Mouse (Mus musculus): ENCODE results near the gene Olfr1393. TPM values are rescaled to one million over a fixed set of nuclear protein-coding genes. Genes with fewer than 3 reads are reported as not detected.

Gene Olfr1393
- 0.19 and 1.4 TPM in 2 replicates for total RNA-seq (2014; rRNA removed)
- polyA plus RNA-seq (2015; fragmentation: Nextera tagmentation; extraction: Ambion mirVana): 0.21 TPM in 1 of 2 replicates, not detected in the other

- WGBS: 87% methylated on average over 3 of the region's 3 CpGs
- ATAC-seq (ENCODE audit: low FRiP score): no peak
Measured at GRCm38 (mm10) chr11:49278222-49278621, at the start of gene Olfr1393. Olfr1393 (plus strand) TSS chr11:49278304.

GRCm38 (mm10) chr11:49232781-49233180 is 45.3 kb upstream of the Olfr1393 start:
- Histone ChIP-seq H3K9ac (replicated peaks; ENCODE audit: low read length, poor library complexity, severe bottlenecking) (no peak overlapping the region), H3K4me3 (ENCODE audit: low read depth, low read length) (no peak overlapping the region), H3K4me1 (ENCODE audit: insufficient read depth, low read length) (no peaks in the 10 kb centered on the region), H3K27me3 (ENCODE audit: insufficient read depth, low read length) (no peaks in the 10 kb centered on the region), H3K27ac (ENCODE audit: low read depth, low read length) (no peak overlapping the region), H3K4me2 (ENCODE audit: low read depth, low read length, poor library complexity, severe bottlenecking) (no peak overlapping the region), H3K9me3 (ENCODE audit: low read length) (no peaks in the 10 kb centered on the region), H3K36me3 (ENCODE audit: insufficient read depth, low read length) (no peaks in the 10 kb centered on the region)
- WGBS: 75% methylated on average over 3 of the region's 3 CpGs
- DNase-seq (ENCODE audit: low spot score) (no peak), ATAC-seq (ENCODE audit: low FRiP score) (no peak)
- TF ChIP-seq CTCF (IDR thresholded peaks at IDR 0.05): no peak

More at GRCm38 (mm10) chr11:49278222-49278621, at the start of gene Olfr1393:
- Histone ChIP-seq H3K27me3 (ENCODE audit: insufficient read depth, low read length) (no peaks in the 10 kb centered on the region), H3K4me3 (ENCODE audit: low read depth, low read length) (no peak within 1 kb of the TSS), H3K4me2 (ENCODE audit: low read depth, low read length, poor library complexity, severe bottlenecking) (no peak within 1 kb of the TSS), H3K9me3 (ENCODE audit: low read length) (no peaks in the 10 kb centered on the region), H3K9ac (replicated peaks; ENCODE audit: low read length, poor library complexity, severe bottlenecking) (no peak within 1 kb of the TSS), H3K27ac (ENCODE audit: low read depth, low read length) (no peak within 1 kb of the TSS), H3K4me1 (ENCODE audit: insufficient read depth, low read length) (no peaks in the 10 kb centered on the region), H3K36me3 (ENCODE audit: insufficient read depth, low read length) (no peaks in the 10 kb centered on the region)
- TF ChIP-seq CTCF (IDR thresholded peaks at IDR 0.05): no peak
- DNase-seq (ENCODE audit: low spot score): no peak

- Histone ChIP-seq H3K9me3 (ENCODE audit: low read length) (no peaks in the 10 kb centered on the region), H3K4me1 (ENCODE audit: insufficient read depth, low read length) (no peaks in the 10 kb centered on the region), H3K27ac (ENCODE audit: low read depth, low read length) (no peak overlapping the region), H3K4me2 (ENCODE audit: low read depth, low read length, poor library complexity, severe bottlenecking) (no peak overlapping the region), H3K27me3 (ENCODE audit: insufficient read depth, low read length) (no peaks in the 10 kb centered on the region), H3K4me3 (ENCODE audit: low read depth, low read length) (no peak overlapping the region), H3K9ac (replicated peaks; ENCODE audit: low read length, poor library complexity, severe bottlenecking) (no peak overlapping the region), H3K36me3 (ENCODE audit: insufficient read depth, low read length) (no peaks in the 10 kb centered on the region)
- no peak for DNase-seq (ENCODE audit: low spot score)
- ATAC-seq (ENCODE audit: low FRiP score): no peak
- WGBS: 71% methylated on average over 3 of the region's 3 CpGs
- no peak for TF ChIP-seq CTCF (IDR thresholded peaks at IDR 0.05)
Measured at GRCm38 (mm10) chr11:49235459-49236207, 42.5 kb upstream of the Olfr1393 start.

DNA sequence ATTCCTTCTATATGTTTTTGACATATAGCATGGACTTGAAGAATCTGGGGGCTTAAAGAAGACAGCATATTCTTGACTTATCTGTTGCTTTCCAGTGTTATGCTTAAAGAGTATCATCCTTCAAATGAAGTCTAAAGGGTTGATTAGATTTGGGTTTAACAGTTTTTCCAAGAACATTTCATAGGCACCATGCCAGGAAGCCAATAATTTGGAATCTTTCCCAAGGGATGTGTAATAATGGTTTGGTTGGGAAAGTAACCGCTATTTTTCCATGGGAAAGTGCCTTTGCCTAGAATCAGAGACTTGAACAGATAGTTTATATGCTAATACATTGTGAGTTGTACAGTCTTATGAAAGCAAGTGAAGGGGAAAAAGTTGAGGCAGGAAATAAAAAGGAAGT is 41.2 kb upstream of the Olfr1393 start:
- H3K4me1 ChIP-seq (ENCODE audit: insufficient read depth, low read length): no peaks in the 10 kb centered on the region
- ATAC-seq (ENCODE audit: low FRiP score) (no peak), DNase-seq (ENCODE audit: low spot score) (no peak)
- no peaks in the 10 kb centered on the region for H3K36me3 ChIP-seq (ENCODE audit: insufficient read depth, low read length)
- no peak overlapping the region for H3K9ac ChIP-seq (replicated peaks; ENCODE audit: low read length, poor library complexity, severe bottlenecking)
- no peak overlapping the region for H3K4me2 ChIP-seq (ENCODE audit: low read depth, low read length, poor library complexity, severe bottlenecking)
- H3K27ac ChIP-seq (ENCODE audit: low read depth, low read length): no peak overlapping the region
- H3K9me3 ChIP-seq (ENCODE audit: low read length): no peaks in the 10 kb centered on the region
- 85% methylated on average over 1 of the region's 1 CpGs for WGBS
- H3K27me3 ChIP-seq (ENCODE audit: insufficient read depth, low read length): no peaks in the 10 kb centered on the region
- H3K4me3 ChIP-seq (ENCODE audit: low read depth, low read length): no peak overlapping the region
- no peak for TF ChIP-seq CTCF (IDR thresholded peaks at IDR 0.05)

DNA sequence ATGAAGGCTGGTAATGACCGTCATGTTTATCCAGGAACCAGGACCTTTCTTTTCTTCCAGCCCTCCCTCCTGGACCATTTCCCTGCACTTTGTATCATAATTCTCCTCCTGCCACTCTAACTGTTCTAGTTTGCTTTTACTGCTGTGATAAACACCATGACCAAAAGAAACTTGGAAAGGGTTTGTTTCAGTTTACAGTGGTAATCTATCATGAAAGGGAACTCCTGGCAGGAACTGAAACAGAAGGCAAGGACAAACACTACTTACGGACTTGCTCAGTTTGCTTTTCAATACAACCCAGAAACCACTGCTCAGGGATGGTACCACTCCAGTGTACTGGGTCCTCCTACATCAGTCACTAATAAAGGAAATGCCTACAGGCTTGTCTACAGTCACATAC is 40.6 kb upstream of the Olfr1393 start:
- DNase-seq (ENCODE audit: low spot score) (no peak), ATAC-seq (ENCODE audit: low FRiP score) (no peak)
- no peak overlapping the region for H3K27ac ChIP-seq (ENCODE audit: low read depth, low read length)
- no peaks in the 10 kb centered on the region for H3K36me3 ChIP-seq (ENCODE audit: insufficient read depth, low read length)
- 73% methylated on average over 2 of the region's 2 CpGs for WGBS
- no peak overlapping the region for H3K9ac ChIP-seq (replicated peaks; ENCODE audit: low read length, poor library complexity, severe bottlenecking)
- no peaks in the 10 kb centered on the region for H3K4me1 ChIP-seq (ENCODE audit: insufficient read depth, low read length)
- H3K9me3 ChIP-seq (ENCODE audit: low read length): no peaks in the 10 kb centered on the region
- H3K27me3 ChIP-seq (ENCODE audit: insufficient read depth, low read length): no peaks in the 10 kb centered on the region
- H3K4me3 ChIP-seq (ENCODE audit: low read depth, low read length): no peak overlapping the region
- no peak overlapping the region for H3K4me2 ChIP-seq (ENCODE audit: low read depth, low read length, poor library complexity, severe bottlenecking)
- no peak for TF ChIP-seq CTCF (IDR thresholded peaks at IDR 0.05)

GRCm38 (mm10) chr11:49240310-49240709 is 37.8 kb upstream of the Olfr1393 start:
- 93% methylated on average over 1 of the region's 1 CpGs for WGBS
- no peak overlapping the region for H3K9ac ChIP-seq (replicated peaks; ENCODE audit: low read length, poor library complexity, severe bottlenecking)

More at GRCm38 (mm10) chr11:49240310-49240709, 37.8 kb upstream of the Olfr1393 start:
- Histone ChIP-seq H3K4me2 (ENCODE audit: low read depth, low read length, poor library complexity, severe bottlenecking) (no peak overlapping the region), H3K9me3 (ENCODE audit: low read length) (no peaks in the 10 kb centered on the region), H3K36me3 (ENCODE audit: insufficient read depth, low read length) (no peaks in the 10 kb centered on the region), H3K27ac (ENCODE audit: low read depth, low read length) (no peak overlapping the region), H3K27me3 (ENCODE audit: insufficient read depth, low read length) (no peaks in the 10 kb centered on the region), H3K4me1 (ENCODE audit: insufficient read depth, low read length) (no peaks in the 10 kb centered on the region; the same call in 1 of the 2 replicates), H3K4me3 (ENCODE audit: low read depth, low read length) (no peak overlapping the region)
- no peak for TF ChIP-seq CTCF (IDR thresholded peaks at IDR 0.05)
- ATAC-seq (ENCODE audit: low FRiP score) (no peak), DNase-seq (ENCODE audit: low spot score) (no peak)
